Mouse (Mus musculus) megakaryocyte, adult 5-6 weeks (primary cell): Measurements from ENCODE around the gene Vmn1r39. TPM values are rescaled to one million over a fixed set of nuclear protein-coding genes. Genes with fewer than 3 reads are reported as not detected.
"Not testable (repeated sequence)": the region's sequence is repeated elsewhere in the genome, so short reads cannot be mapped to it uniquely, and the experiment has no call there.

ENCODE experiments used
- ATAC-seq: 2 replicates; pipeline ENCODE4 v1.8.0; 2016; ENCODE audit warnings: mild to moderate bottlenecking, inconsistent platforms; ENCODE audit not compliant: poor library complexity, severe bottlenecking
- total RNA-seq, 2 experiments: library from RNA; stranded (forward) in 1 of 2; stranded (reverse) in 1 of 2; fragments of 153-499, 151-499 nt in 1 of 2; fragments of 221-1000, 200-1000 nt in 1 of 2; gene quantifications; 2 replicates each; pipeline versions ENCODE4 v1.2.3 to v1.2.4; 2015 to 2017

Gene Vmn1r39
- total RNA-seq (2015) (not detected in 2 replicates), total RNA-seq (2017) (not detected in 2 replicates)

GRCm38 (mm10) chr6:66810509-66810908, at the start of gene Vmn1r39:
Vmn1r39 (minus strand) TSS chr6:66810609.
- ATAC-seq, result no peak

GRCm38 (mm10) chr6:66859391-66859790, 49.0 kb upstream of the Vmn1r39 start:
- no peak for ATAC-seq

DNA sequence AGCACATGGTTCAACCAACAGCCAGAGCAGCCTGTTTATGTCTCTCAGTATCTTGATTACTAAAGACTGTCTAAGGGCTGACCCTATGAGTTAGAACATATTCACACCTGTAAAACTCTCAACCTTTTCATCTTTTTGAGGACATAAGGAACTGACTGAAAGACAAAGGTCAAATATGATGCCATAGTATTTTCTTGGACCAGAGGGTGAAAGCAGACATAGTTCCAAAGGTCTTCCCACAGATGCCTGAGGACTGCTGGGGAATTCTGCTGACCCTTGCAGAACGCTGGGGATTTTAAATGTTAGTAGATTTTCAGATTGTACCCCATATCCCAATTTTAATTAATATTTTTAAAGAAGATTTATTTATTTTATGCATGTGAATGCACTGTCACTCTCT, 47.9 kb upstream of the Vmn1r39 start:
- no peak for ATAC-seq

GRCm38 (mm10) chr6:66856236-66856635, 45.8 kb upstream of the Vmn1r39 start:
- no peak for ATAC-seq

GRCm38 (mm10) chr6:66848936-66849335, 38.5 kb upstream of the Vmn1r39 start:
- no peak for ATAC-seq

DNA sequence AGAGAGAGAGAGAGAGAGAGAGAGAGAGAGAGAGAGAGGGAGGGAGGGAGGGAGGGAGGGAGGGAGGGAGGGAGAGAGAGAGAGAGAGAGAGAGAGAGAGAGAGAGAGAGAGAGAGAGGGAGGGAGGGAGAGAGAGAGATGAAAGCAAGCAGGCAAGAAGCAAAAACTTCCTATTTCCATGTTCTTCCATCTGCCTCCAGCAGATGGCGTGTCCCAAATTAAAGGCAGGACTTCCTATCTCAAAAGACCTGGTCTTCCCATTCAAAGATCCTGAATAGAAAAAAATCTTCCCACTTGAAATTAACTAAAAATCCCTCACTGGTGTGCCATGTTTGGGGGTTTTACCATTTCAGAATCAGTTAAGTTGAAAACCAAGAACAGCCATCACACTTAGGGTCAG, 30.2 kb upstream of the Vmn1r39 start:
- ATAC-seq, result peak; percentile 51; the same call in 1 of the 2 replicates

DNA sequence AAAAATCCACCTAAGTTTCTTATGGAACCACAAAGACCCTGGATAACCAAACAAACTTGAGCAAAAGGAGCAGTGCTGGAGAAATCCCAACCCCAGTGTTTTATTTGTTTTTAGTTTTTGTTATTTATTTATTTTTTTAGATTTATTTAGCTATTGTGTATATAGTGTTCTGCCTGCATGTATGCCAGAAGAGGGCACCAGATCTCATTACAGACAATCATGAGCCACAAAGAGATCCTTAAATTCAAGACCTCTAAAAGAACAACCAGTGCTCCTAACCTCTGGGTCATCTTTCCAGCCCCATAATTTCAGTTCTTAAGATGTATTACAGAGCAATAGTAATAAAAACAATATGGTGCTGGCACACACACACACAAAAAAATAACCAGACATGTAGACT, 26.5 kb upstream of the Vmn1r39 start:
- no peak for ATAC-seq

DNA sequence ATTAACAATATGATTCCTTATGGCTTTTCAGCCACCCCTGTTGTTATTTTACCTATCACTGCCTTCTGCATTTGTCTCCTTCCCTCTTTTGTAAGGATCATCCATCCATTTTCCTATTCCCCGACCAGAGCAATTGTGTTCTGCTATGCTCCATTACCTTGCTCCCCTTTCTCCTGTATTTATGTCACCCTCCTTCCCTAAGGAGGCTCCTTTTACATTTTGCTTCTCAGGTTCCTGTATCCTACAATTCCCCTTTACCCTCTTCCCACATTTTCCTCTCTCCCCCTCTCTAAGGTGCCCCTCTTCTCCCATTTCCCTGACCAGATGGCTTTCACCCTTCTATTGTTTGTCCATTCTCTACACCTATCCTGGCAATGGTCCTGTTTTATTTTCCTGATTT, 4.1 kb downstream of the Vmn1r39 start:
- no peak for ATAC-seq

DNA sequence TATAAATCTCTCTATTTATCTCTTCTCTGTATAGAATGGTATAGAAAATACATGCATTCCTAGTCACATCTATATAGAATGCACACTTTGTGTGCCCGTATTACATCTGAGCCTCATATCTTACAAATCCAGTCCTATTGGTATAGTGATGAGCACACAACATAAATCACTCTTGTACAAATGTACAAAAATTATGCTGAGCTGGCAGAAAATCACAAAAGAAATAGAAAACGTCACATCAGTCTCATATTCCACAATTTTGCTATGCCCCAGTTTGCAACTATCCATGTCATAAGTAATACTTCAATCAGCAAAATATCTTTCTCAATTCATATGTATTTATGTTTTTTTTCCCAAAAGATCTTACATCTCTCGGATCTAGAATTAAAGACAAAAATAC, 4.7 kb downstream of the Vmn1r39 start:
- no peak for ATAC-seq

DNA sequence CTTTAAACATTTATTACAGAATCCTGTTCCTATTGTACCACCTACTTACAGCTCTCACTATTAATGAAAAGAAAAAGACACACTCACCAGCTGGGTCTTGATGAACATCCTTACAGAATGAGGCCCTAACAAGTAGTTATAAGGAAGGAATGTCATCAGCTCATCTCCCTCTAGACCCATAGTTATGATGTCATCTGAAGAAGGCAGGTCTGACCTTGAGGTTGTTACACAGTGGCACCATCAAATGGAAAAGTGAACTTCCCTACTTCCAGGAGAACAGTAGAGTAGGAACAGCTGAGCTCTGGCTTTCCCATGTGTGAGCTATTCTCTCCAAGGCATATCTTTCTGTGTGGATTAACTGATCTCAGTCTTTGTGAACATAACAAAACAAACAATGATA, 27.9 kb downstream of the Vmn1r39 start, which contains the start of gene Vmn1r38:
Gene Vmn1r38 (minus strand): TSS at position 101 of the 400 bp plus-strand sequence.
- ATAC-seq, result not testable (repeated sequence)

Other genes with a start within 250 kb of the Vmn1r39 start
- gene Vmn1r33, start 192.3 kb downstream of the Vmn1r39 start, total RNA-seq (2015), result not detected in 2 replicates
- gene Vmn1r33, start 192.3 kb downstream of the Vmn1r39 start, total RNA-seq (2017), result not detected in 2 replicates
- gene Vmn1r34, start 166.7 kb downstream of the Vmn1r39 start, total RNA-seq (2015), result not detected in 2 replicates
- not detected in 2 replicates for gene Vmn1r34, start 166.7 kb downstream of the Vmn1r39 start, total RNA-seq (2017)
- gene Vmn1r35, start 124.7 kb downstream of the Vmn1r39 start, total RNA-seq (2015), result not detected in 2 replicates
- gene Vmn1r35, start 124.7 kb downstream of the Vmn1r39 start, total RNA-seq (2017), result not detected in 2 replicates
- gene Vmn1r36, start 91.4 kb downstream of the Vmn1r39 start, total RNA-seq (2015), result not detected in 2 replicates
- gene Vmn1r36, start 91.4 kb downstream of the Vmn1r39 start, total RNA-seq (2017), result not detected in 2 replicates
- gene Vmn1r37, start 81.2 kb downstream of the Vmn1r39 start, total RNA-seq (2015), result not detected in 2 replicates
- gene Vmn1r37, start 81.2 kb downstream of the Vmn1r39 start, total RNA-seq (2017), result not detected in 2 replicates
- gene Vmn1r38, start 28.0 kb downstream of the Vmn1r39 start, total RNA-seq (2015), result not detected in 2 replicates
- not detected in 2 replicates for gene Vmn1r38, start 28.0 kb downstream of the Vmn1r39 start, total RNA-seq (2017)
- gene Gng12, start 85.8 kb upstream of the Vmn1r39 start, total RNA-seq (2015), result 61.0 and 78.1 TPM in 2 replicates
- 42.9 and 63.5 TPM in 2 replicates for gene Gng12, start 85.8 kb upstream of the Vmn1r39 start, total RNA-seq (2017)
- gene Gadd45a, start 226.8 kb upstream of the Vmn1r39 start, total RNA-seq (2015), result 59.6 and 62.4 TPM in 2 replicates
- 77.2 and 95.9 TPM in 2 replicates for gene Gadd45a, start 226.8 kb upstream of the Vmn1r39 start, total RNA-seq (2017)